Mouse (Mus musculus) cerebellum, adult 2 months (tissue): Measurements from ENCODE around the gene Irx3.

Experiments used
- CTCF ChIP-seq: fragments of 200-500 bp; IDR thresholded peaks from 2 replicates; pipeline ENCODE4 v1.5.1; 2011; ENCODE audit warnings: low read depth, mild to moderate bottlenecking, control low read depth, low read length, moderate library complexity, borderline replicate concordance; ENCODE audit not compliant: insufficient read depth
- POLR2A ChIP-seq: fragments of 200-500 bp; IDR thresholded peaks from 2 replicates; pipeline ENCODE4 v1.6.1; 2011; ENCODE audit warnings: low read length, control low read depth, borderline replicate concordance; ENCODE audit not compliant: insufficient read depth

- no peak for TF ChIP-seq POLR2A
- no peak for TF ChIP-seq CTCF
These were observed 18.9 kb downstream of the Irx3 start for GRCm38 (mm10) chr8:91782940-91783339.
